Mouse (Mus musculus): ENCODE results near the gene Otub1.

DNA sequence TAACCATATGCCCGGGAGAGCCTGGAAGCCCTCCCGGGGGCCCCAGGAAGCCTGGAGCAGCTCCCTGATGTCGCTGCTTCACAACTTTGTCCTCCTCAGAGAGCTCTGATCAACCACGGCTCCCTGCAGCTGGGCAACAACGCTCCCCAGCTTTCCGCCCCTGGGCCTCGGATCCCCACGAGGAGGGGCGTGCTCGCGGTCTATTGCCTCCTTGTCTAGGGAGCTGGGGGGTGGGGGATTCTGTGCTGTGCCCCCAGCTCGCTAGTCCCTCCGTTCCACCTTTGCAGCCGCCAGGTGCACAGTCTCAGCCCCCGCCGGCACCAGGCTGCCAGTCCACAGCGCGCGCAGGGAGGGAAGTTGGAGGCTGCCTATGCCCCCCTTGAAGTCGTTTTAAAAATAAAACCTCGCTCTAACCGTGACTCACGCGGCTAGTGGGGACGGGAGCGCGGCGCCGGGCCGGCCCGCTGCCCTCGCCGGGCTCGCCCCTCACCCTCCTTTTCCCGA, 41.2 kb downstream of the Otub1 start:
- TF ChIP-seq POLR2A (IDR thresholded peaks at IDR 0.05; ENCODE audit: extremely low read depth, insufficient read depth, low read length) (no peak), CTCF (IDR thresholded peaks at IDR 0.05; ENCODE audit: extremely low read depth, insufficient read depth, low read length) (no peak)
